In genomic region chr13:107406977-107407673, GRCm38 (mm10) we compare ENCODE assay signal across 10 mouse cellular contexts.
A peak's percentile ranks its signal among the peaks of the same experiment; 100 is the strongest.
DNase-seq lines count a peak whose midpoint lies in the region; ATAC-seq and TF ChIP-seq lines count a peak whose summit lies in the region.
"Had no signal": no experiment of that assay in that cellular context is flagged by ENCODE, and none has a peak within 500 bp of the region (broad histone marks: within the 10 kb centered on the region; RNA-seq: fewer than 3 reads in every experiment).

No protein-coding gene starts in this region.

- intact Hi-C loops in left cerebral cortex, postnatal 14 days (cut with DNase I) = no loop called here

- TF ChIP-seq CTCF in lung, postnatal 0 days (IDR thresholded peaks at IDR 0.05) = no peak
- no peak for TF ChIP-seq CTCF in liver, postnatal 0 days (IDR thresholded peaks at IDR 0.05; ENCODE audit: low read depth)

- no peak overlapping the region for H3K9ac ChIP-seq in lung, postnatal 0 days (replicated peaks; ENCODE audit: low read depth)
- no peak overlapping the region for H3K9ac ChIP-seq in hindbrain, embryonic 16.5 days (ENCODE audit: low read depth, low read length)
- no peak overlapping the region for H3K9ac ChIP-seq in liver, embryonic 11.5 days (ENCODE audit: low read depth, low read length)
- no peak overlapping the region for H3K9ac ChIP-seq in liver, postnatal 0 days (replicated peaks)

- peak; percentile 44; the same call in 1 of the 2 replicates for ATAC-seq in lung, postnatal 0 days
- ATAC-seq in hindbrain, embryonic 16.5 days = peak; percentile 94
- no peak for ATAC-seq in liver, embryonic 11.5 days (replicated peaks; ENCODE audit: low FRiP score)
- no peak for ATAC-seq in liver, postnatal 0 days
- no peak for ATAC-seq in megakaryocyte-erythroid progenitor cell, adult 5-6 weeks (replicated peaks; ENCODE audit: low FRiP score, low TSS enrichment, poor library complexity, severe bottlenecking)

- DNase-seq in lung, postnatal 0 days (ENCODE audit: low spot score) = no peak
- DNase-seq in lung, postnatal 14 days = no peak
- DNase-seq in left cerebral cortex, postnatal 14 days (ENCODE audit: low spot score in 2 of 2) = peak; percentile 46 to 61
- peak; percentile 58 for DNase-seq in right cerebral cortex, postnatal 4 days
- no peak for DNase-seq in liver, embryonic 11.5 days (ENCODE audit: low spot score)
- no peak for DNase-seq in liver, postnatal 0 days
- DNase-seq: kidney, adult 18-20 months had no signal

- H3K36me3 ChIP-seq in lung, postnatal 0 days (ENCODE audit: insufficient read depth, low read length) = no peaks in the 10 kb centered on the region
- no peaks in the 10 kb centered on the region for H3K36me3 ChIP-seq in hindbrain, embryonic 16.5 days (ENCODE audit: control insufficient read depth, insufficient read depth, low read length)
- H3K36me3 ChIP-seq in liver, embryonic 11.5 days (ENCODE audit: control insufficient read depth, insufficient read depth, low read length) = no peaks in the 10 kb centered on the region
- H3K36me3 ChIP-seq in liver, postnatal 0 days (replicated peaks; ENCODE audit: insufficient read depth, low read length) = no peaks in the 10 kb centered on the region

- no peak for TF ChIP-seq EP300 in lung, postnatal 0 days (IDR thresholded peaks at IDR 0.05)
- TF ChIP-seq EP300 in liver, postnatal 0 days (IDR thresholded peaks at IDR 0.05; ENCODE audit: low read depth) = no peak

- no peaks in the 10 kb centered on the region for H3K4me1 ChIP-seq in lung, postnatal 0 days (ENCODE audit: insufficient read depth, low read depth, low read length)
- peaks cover 11% of the 10 kb centered on the region for H3K4me1 ChIP-seq in hindbrain, embryonic 16.5 days (ENCODE audit: control insufficient read depth, insufficient read depth, low read depth, low read length)
- H3K4me1 ChIP-seq in liver, embryonic 11.5 days (replicated peaks; ENCODE audit: control insufficient read depth, insufficient read depth, low read length) = no peaks in the 10 kb centered on the region
- H3K4me1 ChIP-seq in liver, postnatal 0 days (ENCODE audit: insufficient read depth) = no peaks in the 10 kb centered on the region

- H3K9me3 ChIP-seq in lung, postnatal 0 days (ENCODE audit: low read length) = no peaks in the 10 kb centered on the region
- H3K9me3 ChIP-seq in hindbrain, embryonic 16.5 days (ENCODE audit: control insufficient read depth, low read length) = no peaks in the 10 kb centered on the region
- H3K9me3 ChIP-seq in liver, embryonic 11.5 days (ENCODE audit: control insufficient read depth, low read length) = no peaks in the 10 kb centered on the region
- no peaks in the 10 kb centered on the region for H3K9me3 ChIP-seq in liver, postnatal 0 days (ENCODE audit: low read length)

- H3K4me2 ChIP-seq in lung, postnatal 0 days (replicated peaks; ENCODE audit: low read depth, low read length) = no peak overlapping the region
- peak overlapping the region; percentile 15; the same call in 1 of the 2 replicates for H3K4me2 ChIP-seq in hindbrain, embryonic 16.5 days (ENCODE audit: low read length)
- H3K4me2 ChIP-seq in liver, embryonic 11.5 days = no peak overlapping the region
- H3K4me2 ChIP-seq in liver, postnatal 0 days (ENCODE audit: low read depth, low read length) = no peak overlapping the region

- H3K27ac ChIP-seq in lung, postnatal 0 days (ENCODE audit: low read length) = no peak overlapping the region
- peak overlapping the region; percentile 49 for H3K27ac ChIP-seq in hindbrain, embryonic 16.5 days (ENCODE audit: low read depth, low read length)
- no peak overlapping the region for H3K27ac ChIP-seq in liver, embryonic 11.5 days (ENCODE audit: low read depth, low read length)
- no peak overlapping the region for H3K27ac ChIP-seq in liver, postnatal 0 days (ENCODE audit: low read depth)

- H3K4me3 ChIP-seq in lung, postnatal 0 days (ENCODE audit: low read depth, low read length) = no peak overlapping the region
- H3K4me3 ChIP-seq in hindbrain, embryonic 16.5 days (ENCODE audit: low read length) = no peak overlapping the region
- H3K4me3 ChIP-seq in liver, embryonic 11.5 days (ENCODE audit: low read depth, low read length) = no peak overlapping the region
- no peak overlapping the region for H3K4me3 ChIP-seq in liver, postnatal 0 days (ENCODE audit: low read depth, low read length)
- H3K4me3 ChIP-seq: myocyte had no signal

- no peaks in the 10 kb centered on the region for H3K27me3 ChIP-seq in lung, postnatal 0 days (replicated peaks; ENCODE audit: insufficient read depth, low read length)
- no peaks in the 10 kb centered on the region for H3K27me3 ChIP-seq in hindbrain, embryonic 16.5 days (replicated peaks; ENCODE audit: control insufficient read depth, insufficient read depth, low read length)
- H3K27me3 ChIP-seq in liver, embryonic 11.5 days (replicated peaks; ENCODE audit: control insufficient read depth, insufficient read depth, low read length) = no peaks in the 10 kb centered on the region
- H3K27me3 ChIP-seq in liver, postnatal 0 days (ENCODE audit: insufficient read depth, low read length) = no peaks in the 10 kb centered on the region

- WGBS in lung, postnatal 0 days = 77% methylated on average over 5 of the region's 5 CpGs
- WGBS in hindbrain, embryonic 16.5 days = 71% methylated on average over 5 of the region's 5 CpGs
- 74% methylated on average over 5 of the region's 5 CpGs for WGBS in liver, embryonic 11.5 days
- 67% methylated on average over 5 of the region's 5 CpGs for WGBS in liver, postnatal 0 days (ENCODE audit: insufficient replicate concordance)

Comparison
In these comparisons a context has a peak if more than half of its experiments do, and no peak if none do; other contexts are left out.
1. ATAC-seq: peak in lung, postnatal 0 days (single experiment) and hindbrain, embryonic 16.5 days (single experiment); none in liver, embryonic 11.5 days (single experiment), liver, postnatal 0 days (single experiment) and megakaryocyte-erythroid progenitor cell, adult 5-6 weeks (single experiment).
2. DNase-seq: peak in left cerebral cortex, postnatal 14 days (2 of 2) and right cerebral cortex, postnatal 4 days (single experiment); none in lung, postnatal 0 days (single experiment), lung, postnatal 14 days (single experiment), liver, embryonic 11.5 days (single experiment) and liver, postnatal 0 days (single experiment).